Mouse (Mus musculus) B cell, adult 67 days (primary cell): ENCODE data around the gene Gm9970. TPM values are rescaled to one million over a fixed set of nuclear protein-coding genes. Genes with fewer than 3 reads are reported as not detected.

Source experiments
- total RNA-seq, 2 experiments: library from RNA; stranded (reverse); gene quantifications; 4 replicates each; pipeline ENCODE4 v1.2.4; 2023

The Gm9970 gene
- total RNA-seq, result 1 to 10 TPM; 1.5 to 2.7 TPM

DNA sequence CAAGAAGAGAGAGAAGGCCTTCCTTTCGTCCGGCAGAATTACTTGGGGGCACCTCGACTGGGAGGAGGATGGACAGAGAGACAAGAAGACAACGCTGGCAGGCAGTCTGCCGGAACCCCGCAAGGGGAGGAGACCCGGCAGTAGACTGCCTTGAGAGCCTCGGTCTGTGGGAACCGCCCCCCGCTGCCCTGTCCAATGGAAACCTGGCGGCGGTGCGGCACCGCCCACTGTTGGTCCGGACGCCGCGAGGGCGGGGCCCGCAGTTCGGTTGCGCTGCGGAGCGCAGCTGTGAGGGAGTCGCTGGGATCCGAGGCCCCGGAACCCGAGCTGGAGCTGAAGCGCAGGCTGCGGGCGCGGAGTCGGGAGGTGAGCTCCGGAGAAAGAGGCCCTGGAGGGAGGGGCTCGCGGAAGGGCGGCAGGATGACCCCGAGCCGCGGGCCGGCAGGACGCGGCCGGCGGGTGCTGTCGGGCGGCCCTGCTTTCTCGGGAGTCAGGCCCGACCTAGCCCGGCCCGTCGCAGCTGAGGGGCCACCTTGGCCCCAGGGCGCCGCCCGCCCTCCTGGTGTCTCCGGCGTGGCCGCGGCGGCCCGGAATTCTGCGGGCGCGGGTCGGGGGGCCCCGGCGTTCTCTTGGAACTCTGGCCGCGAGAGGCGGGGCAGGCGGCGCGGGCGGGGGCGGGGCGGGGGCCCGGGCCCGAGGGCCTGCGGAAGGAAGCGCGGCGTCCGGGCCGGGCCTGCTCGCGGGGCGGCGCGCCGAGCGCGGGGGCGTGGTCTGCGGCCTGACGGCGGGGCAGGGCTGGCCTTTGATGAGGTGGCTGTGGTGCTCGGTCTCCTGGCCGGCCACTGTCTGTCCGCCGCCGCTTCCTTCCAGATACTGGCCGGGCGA lies at the start of gene Gm9970, which contains the start of gene Nrbp1:
Gm9970 (minus strand) TSS at position 596 of the 885 bp plus-strand sequence.
Nrbp1 (plus strand) TSS at position 228 of the 885 bp plus-strand sequence.

DNA sequence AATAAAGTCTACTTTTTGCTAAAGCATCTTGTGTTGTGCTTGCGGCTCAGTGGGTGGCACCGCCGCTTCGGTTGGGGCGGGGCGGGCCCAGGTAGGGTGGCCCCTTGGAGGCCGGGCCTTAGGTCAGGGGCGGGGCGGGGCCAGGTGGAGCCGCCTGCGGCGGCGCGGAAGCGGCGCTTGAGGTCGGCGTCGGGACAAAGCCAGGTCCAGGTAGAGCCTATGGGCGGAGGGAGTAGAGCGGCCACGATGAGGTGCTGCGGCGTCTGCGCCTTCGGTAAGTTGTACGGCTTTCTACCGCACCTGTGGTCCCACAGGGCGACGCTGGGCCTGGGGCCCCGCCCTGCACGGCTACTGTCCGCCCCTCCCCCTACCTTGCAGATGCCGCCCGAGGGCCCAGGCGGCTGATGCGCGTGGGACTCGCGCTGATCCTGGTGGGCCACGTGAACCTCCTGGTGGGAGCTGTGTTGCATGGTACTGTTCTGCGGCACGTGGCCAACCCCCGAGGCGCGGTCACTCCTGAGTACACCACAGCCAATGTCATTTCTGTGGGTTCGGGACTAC lies 10.6 kb upstream of the Gm9970 start, which contains the start of gene Krtcap3:
Krtcap3 (plus strand) TSS at position 151 of the 561 bp plus-strand sequence.

DNA sequence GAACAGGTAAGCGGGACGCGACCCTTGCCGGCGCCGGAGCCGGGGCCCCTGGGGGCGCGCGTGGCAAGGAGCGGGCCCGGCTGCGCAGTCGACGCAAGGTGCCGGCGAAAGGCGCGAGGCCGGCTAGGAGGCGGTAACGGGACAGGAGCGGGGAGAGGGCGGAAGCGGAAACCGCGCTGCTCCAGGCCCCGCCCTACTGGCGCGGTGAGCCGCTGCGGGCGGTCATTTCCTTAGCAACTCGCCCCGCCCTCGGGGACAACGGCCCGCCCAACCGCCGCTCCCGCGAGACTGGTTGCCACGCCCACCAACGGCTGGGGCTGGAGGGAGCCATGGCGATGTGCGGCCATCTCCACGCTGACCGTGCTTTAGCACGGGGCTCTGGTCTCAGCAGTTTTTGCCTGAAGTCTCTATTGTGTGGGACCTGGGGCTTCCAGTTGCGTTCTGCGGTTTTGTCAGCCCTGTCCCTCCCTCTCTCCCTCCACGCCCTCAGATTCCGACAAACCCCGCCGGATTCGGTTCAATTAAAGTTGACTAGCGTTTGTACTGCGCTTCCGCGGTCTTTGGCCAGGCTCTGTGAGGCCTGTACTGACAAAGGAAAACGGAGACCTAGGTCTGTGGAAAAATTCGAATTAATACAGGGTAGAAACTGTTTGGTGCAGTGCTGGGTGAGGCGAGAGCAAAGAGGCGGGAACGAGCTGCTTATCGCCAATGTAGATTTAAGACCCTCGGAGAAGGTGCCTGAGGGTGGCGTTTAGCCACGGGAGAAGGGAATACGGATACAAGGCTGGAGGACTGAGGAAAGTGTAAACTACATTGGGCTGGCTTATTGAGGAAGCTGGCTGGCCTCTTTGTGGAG lies 20.4 kb downstream of the Gm9970 start, which contains the start of gene Ppm1g:
Ppm1g (minus strand) TSS at position 240 of the 856 bp plus-strand sequence.

DNA sequence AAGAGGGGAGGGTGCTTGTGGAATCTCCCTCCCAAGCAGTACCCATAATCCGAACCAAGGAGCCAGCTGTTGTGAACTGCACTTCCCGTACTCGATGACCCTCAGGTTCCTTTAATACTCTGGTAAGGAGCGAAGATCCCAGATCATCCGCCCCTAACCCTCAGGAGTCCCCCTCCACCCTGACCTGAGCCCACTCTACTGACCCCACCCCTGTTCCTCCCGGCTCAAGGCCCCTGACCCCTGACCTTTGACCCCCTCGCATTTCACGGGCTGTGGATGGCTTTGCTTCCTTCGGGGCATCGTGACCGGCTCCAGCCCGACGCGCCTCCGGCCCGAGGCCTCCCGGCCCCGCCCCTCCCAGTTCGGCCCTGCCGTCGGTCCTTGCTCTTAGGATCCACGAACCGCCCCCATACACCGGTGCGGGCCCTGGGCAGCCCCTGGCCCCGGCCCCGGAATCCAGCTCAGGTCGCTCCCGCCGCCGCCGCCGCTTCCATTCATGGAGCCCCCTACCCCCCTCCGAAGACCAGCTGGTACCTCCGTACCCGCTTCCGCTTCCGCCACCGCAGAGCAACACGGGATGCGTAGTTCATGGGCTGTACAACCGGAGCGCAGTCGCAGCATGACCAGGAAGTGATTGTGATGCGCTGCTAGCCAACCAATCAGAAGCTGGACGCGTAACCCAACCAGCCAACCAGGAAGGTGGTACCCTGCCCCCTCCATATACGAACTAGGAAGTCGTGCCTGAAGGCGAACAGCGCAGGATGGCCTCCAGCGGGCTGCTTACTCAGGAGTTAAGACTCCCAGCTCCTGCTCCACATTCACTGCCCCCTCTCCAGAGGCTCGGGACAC lies 39.1 kb downstream of the Gm9970 start, which contains the start of gene Zfp513:
Zfp513 (minus strand) TSS at position 562 of the 849 bp plus-strand sequence.

DNA sequence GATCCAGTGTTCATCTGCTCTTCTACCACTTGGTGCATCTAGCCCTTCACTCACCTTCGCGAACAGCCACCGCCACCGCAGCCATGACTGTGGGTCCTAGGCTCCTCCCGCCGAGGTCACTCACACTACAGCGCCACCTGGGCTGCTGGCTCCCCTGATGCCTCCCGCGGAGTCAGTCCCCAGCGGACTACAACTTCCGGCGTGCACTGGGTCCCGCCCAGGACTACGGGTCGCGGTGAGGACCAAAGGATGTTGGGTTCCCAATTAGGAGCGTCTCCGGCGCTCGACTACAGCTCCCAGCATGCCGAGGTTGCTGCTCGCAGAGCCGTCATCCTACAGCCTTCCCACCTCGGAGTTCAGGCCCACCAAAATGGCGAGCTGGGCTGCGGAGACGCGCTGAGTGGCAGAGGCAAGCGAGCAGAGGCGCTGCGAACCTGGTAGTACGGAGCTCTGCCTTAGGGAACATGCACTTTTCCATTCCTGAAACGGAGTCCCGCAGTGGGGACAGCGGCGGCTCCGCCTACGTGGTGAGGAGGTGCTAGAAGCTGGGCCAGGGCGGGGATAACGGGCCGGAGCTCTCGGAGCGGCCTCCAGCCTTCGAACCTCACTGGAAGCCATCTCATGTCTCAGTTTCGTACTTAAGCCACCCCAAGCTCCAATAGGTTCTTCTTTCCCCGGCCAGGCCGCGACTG lies 47.9 kb downstream of the Gm9970 start, which contains the start of the genes Snx17 and Eif2b4:
Snx17 (plus strand) TSS at position 289 of the 692 bp plus-strand sequence.
Eif2b4 (minus strand) TSS at position 492 of the 692 bp plus-strand sequence.

Other genes starting within 250 kb of the Gm9970 start
- gene Atraid, start 192.9 kb downstream of the Gm9970 start, total RNA-seq, result 10 to 100 TPM; 25.9 to 48.3 TPM
- 10 to 100 TPM; 12.3 to 12.4 TPM for gene Slc5a6, start 192.3 kb downstream of the Gm9970 start, total RNA-seq
- 10 to 100 TPM; 51.5 to 66.7 TPM for gene Cad, start 186.5 kb downstream of the Gm9970 start, total RNA-seq
- not detected for gene Dnajc5g, start 134.9 kb downstream of the Gm9970 start, total RNA-seq
- under 1 TPM in 1 of 2 experiments, not detected in 1; 0.55 TPM for gene Slc30a3, start 133.0 kb downstream of the Gm9970 start, total RNA-seq
- not detected for gene Trim54, start 124.5 kb downstream of the Gm9970 start, total RNA-seq
- gene Ucn, start 102.4 kb downstream of the Gm9970 start, total RNA-seq, result not detected
- 10 to 100 TPM; 24.0 to 27.0 TPM for gene Mpv17, start 87.0 kb downstream of the Gm9970 start, total RNA-seq
- 1 to 10 TPM; 5.5 to 8.1 TPM for gene Gm29609, start 61.3 kb downstream of the Gm9970 start, total RNA-seq
- gene Gtf3c2, start 61.1 kb downstream of the Gm9970 start, total RNA-seq, result 100 to 1,000 TPM; 206 to 216 TPM
- gene Snx17, start 48.0 kb downstream of the Gm9970 start, total RNA-seq, result 10 to 100 TPM; 87.5 to 89.2 TPM
- gene Eif2b4, start 47.8 kb downstream of the Gm9970 start, total RNA-seq, result 10 to 100 TPM; 39.8 to 43.5 TPM
- 10 to 100 TPM; 64.4 to 65.3 TPM for gene Zfp513, start 38.9 kb downstream of the Gm9970 start, total RNA-seq
- gene Ppm1g, start 20.5 kb downstream of the Gm9970 start, total RNA-seq, result 100 to 1,000 TPM; 127 to 149 TPM
- 100 to 1,000 TPM; 280 to 339 TPM for gene Nrbp1, start 368 bp downstream of the Gm9970 start, total RNA-seq
- gene Krtcap3, start 10.5 kb upstream of the Gm9970 start, total RNA-seq, result 10 to 100 TPM; 19.0 to 25.7 TPM
- gene Ift172, start 49.9 kb upstream of the Gm9970 start, total RNA-seq, result 10 to 100 TPM; 45.7 to 49.5 TPM
- gene Fndc4, start 54.8 kb upstream of the Gm9970 start, total RNA-seq, result 1 to 10 TPM; 1.3 to 1.4 TPM
- gene Gckr, start 56.2 kb upstream of the Gm9970 start, total RNA-seq, result not detected
- gene Zfp512, start 211.2 kb upstream of the Gm9970 start, total RNA-seq, result 10 to 100 TPM; 38.8 to 46.6 TPM
- gene 4930548H24Rik, start 244.5 kb upstream of the Gm9970 start, total RNA-seq, result 1 to 10 TPM; 2.7 to 4.2 TPM